19 mouse cellular contexts compared by ENCODE assay signal in the genomic region with DNA sequence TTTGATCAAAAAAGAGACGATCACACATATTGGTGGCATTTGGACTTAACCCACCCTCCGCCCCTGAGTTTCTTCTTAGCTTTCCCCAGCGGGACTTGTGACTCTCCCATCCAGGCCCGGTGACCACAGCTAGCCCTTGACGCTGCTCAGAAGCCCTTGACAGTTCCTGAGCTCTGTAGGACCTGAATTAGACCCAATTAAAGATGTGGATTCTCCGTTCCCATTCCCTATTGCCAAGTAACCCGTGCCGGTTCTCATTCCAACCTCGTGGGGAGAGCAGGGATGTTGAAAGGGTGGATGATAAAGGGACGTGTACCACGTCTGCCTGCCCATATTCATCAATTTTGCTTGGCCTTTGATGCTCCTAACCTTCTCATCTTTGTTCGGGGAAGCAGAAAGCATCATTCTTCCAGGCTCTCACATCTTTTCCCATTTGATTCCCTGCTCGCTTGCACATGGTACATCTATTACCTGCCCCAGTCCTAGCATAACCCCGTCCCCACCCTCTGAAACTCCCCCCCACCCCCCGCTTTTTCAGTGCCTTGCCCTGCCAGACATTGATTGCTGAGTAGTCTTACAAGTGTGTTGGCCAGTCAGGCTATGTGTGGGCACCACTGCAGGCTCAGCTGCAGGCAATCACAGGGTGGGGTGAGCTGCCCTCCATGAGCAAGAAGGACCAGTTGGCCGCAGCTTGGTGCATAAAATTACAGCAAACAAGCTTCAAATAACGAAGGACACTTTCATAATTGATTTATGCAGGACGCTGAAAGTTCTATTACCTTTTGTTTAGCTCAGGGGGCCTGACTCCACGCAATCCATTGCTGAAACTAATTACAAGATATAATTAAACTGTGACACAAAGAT.
DNase-seq lines count a peak whose midpoint lies in the region; ATAC-seq lines count a peak whose summit lies in the region.
"Had no signal": no experiment of that assay in that cellular context is flagged by ENCODE, and none has a peak within 500 bp of the region (broad histone marks: within the 10 kb centered on the region; RNA-seq: fewer than 3 reads in every experiment).

No protein-coding gene starts in this region.

- H3K9ac ChIP-seq in hindbrain, embryonic 12.5 days: no peak overlapping the region
- H3K9ac ChIP-seq in midbrain, embryonic 14.5 days (replicated peaks; ENCODE audit: low read length): peak overlapping the region; percentile 17; the same call in 1 of the 2 replicates
- H3K9ac ChIP-seq: embryonic facial prominence, embryonic 15.5 days; liver, embryonic 12.5 days; lung, embryonic 15.5 days had no signal

- no peaks in the 10 kb centered on the region for H3K9me3 ChIP-seq in hindbrain, embryonic 12.5 days (replicated peaks)
- no peaks in the 10 kb centered on the region for H3K9me3 ChIP-seq in midbrain, embryonic 14.5 days (ENCODE audit: control insufficient read depth, low read length)
- H3K9me3 ChIP-seq: embryonic facial prominence, embryonic 15.5 days; liver, embryonic 12.5 days; lung, embryonic 15.5 days had no signal

- 66% methylated on average over 19 of the region's 19 CpGs for WGBS in hindbrain, embryonic 12.5 days
- WGBS in midbrain, embryonic 14.5 days: 56% methylated on average over 19 of the region's 19 CpGs

- H3K4me2 ChIP-seq in hindbrain, embryonic 12.5 days (replicated peaks): no peak overlapping the region
- no peak overlapping the region for H3K4me2 ChIP-seq in midbrain, embryonic 14.5 days (ENCODE audit: low read length)
- H3K4me2 ChIP-seq: embryonic facial prominence, embryonic 15.5 days; liver, embryonic 12.5 days; lung, embryonic 15.5 days had no signal

- peak overlapping the region; percentile 86 for H3K27ac ChIP-seq in hindbrain, embryonic 12.5 days
- peak overlapping the region; percentile 88 for H3K27ac ChIP-seq in midbrain, embryonic 14.5 days (replicated peaks; ENCODE audit: low read depth, low read length)
- H3K27ac ChIP-seq: embryonic facial prominence, embryonic 15.5 days; liver, embryonic 12.5 days; lung, embryonic 15.5 days had no signal

- DNase-seq in heart, adult 11 months: peak; percentile 55
- DNase-seq in heart, adult 9 months (ENCODE audit: low spot score in 2 of 2): no peak
- peak; percentile 44 for DNase-seq in midbrain, embryonic 14.5 days
- DNase-seq in retina, postnatal 1 day: peak; percentile 48
- DNase-seq in layer of hippocampus, adult 18-20 months (ENCODE audit: low spot score in 2 of 2): no peak
- no peak for DNase-seq in left cerebral cortex, postnatal 36 days (ENCODE audit: low spot score in 2 of 2)
- DNase-seq: adrenal gland, adult 8-10 months; cerebellum, adult 11 months; cerebellum, postnatal 14 days; gastrocnemius, postnatal 10 days; kidney, adult 9 months; kidney, postnatal 4 days; thymus, postnatal 25 days had no signal

- ATAC-seq in hindbrain, embryonic 12.5 days (ENCODE audit: low FRiP score): peak; percentile 63
- no peak; the same call in 1 of the 2 replicates for ATAC-seq in midbrain, embryonic 14.5 days (ENCODE audit: low FRiP score, low TSS enrichment)
- no peak for ATAC-seq in activated CD4-positive, CD25-positive, alpha-beta regulatory T cell, adult 4 months
- ATAC-seq: inflammation-experienced regulatory T-cells, adult 6 months; liver, embryonic 12.5 days had no signal

- no peaks in the 10 kb centered on the region for H3K36me3 ChIP-seq in hindbrain, embryonic 12.5 days
- no peaks in the 10 kb centered on the region for H3K36me3 ChIP-seq in midbrain, embryonic 14.5 days (ENCODE audit: control insufficient read depth, insufficient read depth, low read length)
- H3K36me3 ChIP-seq: embryonic facial prominence, embryonic 15.5 days; liver, embryonic 12.5 days; lung, embryonic 15.5 days had no signal

- peaks cover 27% of the 10 kb centered on the region for H3K4me1 ChIP-seq in hindbrain, embryonic 12.5 days
- peaks cover 30% of the 10 kb centered on the region for H3K4me1 ChIP-seq in midbrain, embryonic 14.5 days (ENCODE audit: control insufficient read depth, insufficient read depth, low read length)
- H3K4me1 ChIP-seq: liver, embryonic 12.5 days had no signal

- no peak overlapping the region for H3K4me3 ChIP-seq in hindbrain, embryonic 12.5 days
- H3K4me3 ChIP-seq in midbrain, embryonic 14.5 days (replicated peaks; ENCODE audit: low read depth, low read length): no peak overlapping the region
- H3K4me3 ChIP-seq: embryonic facial prominence, embryonic 15.5 days; liver, embryonic 12.5 days; lung, embryonic 15.5 days had no signal

- intact Hi-C loops in left cerebral cortex, postnatal 36 days (cut with DNase I): no loop called here

- H3K27me3 ChIP-seq in hindbrain, embryonic 12.5 days: peaks cover 3% of the 10 kb centered on the region
- no peaks in the 10 kb centered on the region for H3K27me3 ChIP-seq in midbrain, embryonic 14.5 days (ENCODE audit: control insufficient read depth, insufficient read depth, low read length)
- H3K27me3 ChIP-seq: embryonic facial prominence, embryonic 15.5 days; liver, embryonic 12.5 days; lung, embryonic 15.5 days had no signal

Comparison
In these comparisons a context has a peak if more than half of its experiments do, and no peak if none do; other contexts are left out.
1. DNase-seq: peak in heart, adult 11 months (single experiment), midbrain, embryonic 14.5 days (single experiment) and retina, postnatal 1 day (single experiment); none in heart, adult 9 months (0 of 2), layer of hippocampus, adult 18-20 months (0 of 2) and left cerebral cortex, postnatal 36 days (0 of 2).